Mouse (Mus musculus): ENCODE data around the gene G530012D18Rik. TPM values are rescaled to one million over a fixed set of nuclear protein-coding genes. Genes with fewer than 3 reads are reported as not detected.
"Not testable (repeated sequence)": the region's sequence is repeated elsewhere in the genome, so short reads cannot be mapped to it uniquely, and the experiment has no call there.

G530012D18Rik gene
- polyA plus RNA-seq (2014; fragmentation: Nextera tagmentation; extraction: Ambion mirVana), result not detected in 2 replicates

- H3K4me1 ChIP-seq (ENCODE audit: control insufficient read depth, insufficient read depth, low read length); H3K27me3 ChIP-seq (replicated peaks; ENCODE audit: control insufficient read depth, insufficient read depth, low read length); H3K4me2 ChIP-seq (ENCODE audit: low read depth, low read length); H3K27ac ChIP-seq (replicated peaks; ENCODE audit: low read depth, low read length); H3K9me3 ChIP-seq (ENCODE audit: control insufficient read depth, low read length); H3K9ac ChIP-seq (ENCODE audit: low read depth, low read length); H3K4me3 ChIP-seq (ENCODE audit: low read depth, low read length); DNase-seq (ENCODE audit: low spot score); H3K36me3 ChIP-seq (ENCODE audit: control insufficient read depth, insufficient read depth, low read length); ATAC-seq (ENCODE audit: low read depth): not testable (repeated sequence)
- 59% methylated on average over 2 of the region's 3 CpGs for WGBS
Measured at GRCm38 (mm10) chr1:85575376-85575775, at the start of gene G530012D18Rik. TSS of gene G530012D18Rik (plus strand) at chr1:85575676.

- H3K9ac ChIP-seq (ENCODE audit: low read depth, low read length); DNase-seq (ENCODE audit: low spot score); H3K4me2 ChIP-seq (ENCODE audit: low read depth, low read length); H3K36me3 ChIP-seq (ENCODE audit: control insufficient read depth, insufficient read depth, low read length); H3K27me3 ChIP-seq (replicated peaks; ENCODE audit: control insufficient read depth, insufficient read depth, low read length); H3K27ac ChIP-seq (replicated peaks; ENCODE audit: low read depth, low read length); H3K4me3 ChIP-seq (ENCODE audit: low read depth, low read length); H3K4me1 ChIP-seq (ENCODE audit: control insufficient read depth, insufficient read depth, low read length); ATAC-seq (ENCODE audit: low read depth); H3K9me3 ChIP-seq (ENCODE audit: control insufficient read depth, low read length): not testable (repeated sequence)
- WGBS, result 67% methylated on average over 3 of the region's 3 CpGs
Measured at GRCm38 (mm10) chr1:85526401-85526800, 49.1 kb upstream of the G530012D18Rik start.

DNA sequence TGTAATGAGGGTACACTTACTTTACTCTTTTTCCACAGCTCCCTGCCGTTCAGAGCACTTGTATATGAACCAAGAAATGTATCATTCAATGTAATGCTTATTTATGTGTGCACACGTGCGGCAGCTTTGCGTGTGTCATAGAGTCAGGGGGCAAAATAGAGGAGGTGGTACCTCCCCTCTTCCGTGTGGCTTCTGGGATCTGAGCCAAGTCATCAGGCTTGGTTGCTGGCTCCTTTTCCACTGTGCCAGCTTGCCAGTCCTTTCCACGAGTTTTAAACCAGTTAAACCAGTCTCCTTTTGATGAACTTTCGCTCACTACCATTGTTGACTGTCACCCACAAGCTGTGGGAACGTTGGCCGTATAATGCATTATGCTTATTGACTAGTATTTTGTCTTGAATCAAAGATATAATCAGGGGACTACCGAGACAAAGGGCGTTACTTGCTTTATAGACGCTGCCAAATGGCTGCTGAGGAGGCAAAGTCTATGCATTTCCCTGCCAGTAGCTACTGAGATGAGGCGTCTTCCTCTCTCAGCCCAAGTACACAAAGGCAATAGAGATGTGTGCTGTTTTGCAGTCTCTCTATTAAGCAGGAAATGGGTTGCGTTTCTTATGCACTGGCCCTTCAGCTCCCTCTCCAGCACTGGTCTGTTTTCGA, 46.9 kb upstream of the G530012D18Rik start:
- not testable (repeated sequence) for H3K4me3 ChIP-seq (ENCODE audit: low read depth, low read length); H3K27me3 ChIP-seq (replicated peaks; ENCODE audit: control insufficient read depth, insufficient read depth, low read length); DNase-seq (ENCODE audit: low spot score); H3K36me3 ChIP-seq (ENCODE audit: control insufficient read depth, insufficient read depth, low read length); H3K4me2 ChIP-seq (ENCODE audit: low read depth, low read length); H3K27ac ChIP-seq (replicated peaks; ENCODE audit: low read depth, low read length); H3K4me1 ChIP-seq (ENCODE audit: control insufficient read depth, insufficient read depth, low read length); H3K9ac ChIP-seq (ENCODE audit: low read depth, low read length); ATAC-seq (ENCODE audit: low read depth); H3K9me3 ChIP-seq (ENCODE audit: control insufficient read depth, low read length)
- 72% methylated on average over 12 of the region's 15 CpGs for WGBS

- 83% methylated on average over 3 of the region's 4 CpGs for WGBS
Measured at GRCm38 (mm10) chr1:85543818-85544217, 31.7 kb upstream of the G530012D18Rik start.

GRCm38 (mm10) chr1:85546442-85546841, 29.0 kb upstream of the G530012D18Rik start:
- H3K4me2 ChIP-seq (ENCODE audit: low read depth, low read length); H3K4me3 ChIP-seq (ENCODE audit: low read depth, low read length); DNase-seq (ENCODE audit: low spot score); H3K4me1 ChIP-seq (ENCODE audit: control insufficient read depth, insufficient read depth, low read length); H3K9me3 ChIP-seq (ENCODE audit: control insufficient read depth, low read length); H3K27me3 ChIP-seq (replicated peaks; ENCODE audit: control insufficient read depth, insufficient read depth, low read length); ATAC-seq (ENCODE audit: low read depth); H3K36me3 ChIP-seq (ENCODE audit: control insufficient read depth, insufficient read depth, low read length); H3K9ac ChIP-seq (ENCODE audit: low read depth, low read length); H3K27ac ChIP-seq (replicated peaks; ENCODE audit: low read depth, low read length): not testable (repeated sequence)

More at GRCm38 (mm10) chr1:85543818-85544217, 31.7 kb upstream of the G530012D18Rik start:
- H3K4me2 ChIP-seq (ENCODE audit: low read depth, low read length); H3K9ac ChIP-seq (ENCODE audit: low read depth, low read length); H3K4me1 ChIP-seq (ENCODE audit: control insufficient read depth, insufficient read depth, low read length); H3K27me3 ChIP-seq (replicated peaks; ENCODE audit: control insufficient read depth, insufficient read depth, low read length); H3K9me3 ChIP-seq (ENCODE audit: control insufficient read depth, low read length); H3K36me3 ChIP-seq (ENCODE audit: control insufficient read depth, insufficient read depth, low read length); DNase-seq (ENCODE audit: low spot score); H3K27ac ChIP-seq (replicated peaks; ENCODE audit: low read depth, low read length); H3K4me3 ChIP-seq (ENCODE audit: low read depth, low read length); ATAC-seq (ENCODE audit: low read depth): not testable (repeated sequence)

DNA sequence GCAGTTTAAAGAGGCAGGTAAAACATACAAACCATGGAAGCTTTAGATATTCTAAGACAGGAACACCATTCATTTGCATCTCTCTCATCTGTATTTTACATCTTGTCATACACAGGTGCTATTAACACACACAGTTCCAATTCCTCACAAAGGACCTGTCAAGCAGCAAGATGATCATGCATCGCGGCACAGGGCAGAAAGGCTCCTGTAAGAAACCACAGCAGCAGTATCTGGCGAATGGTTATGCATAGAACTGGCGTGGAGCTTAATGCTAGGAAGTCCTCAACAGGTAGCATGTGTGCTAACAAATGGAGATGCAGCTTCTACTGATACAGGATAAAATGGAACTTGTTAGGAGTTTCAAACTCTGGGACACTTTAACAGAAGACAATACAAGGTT, 20.2 kb upstream of the G530012D18Rik start:
- not testable (repeated sequence) for H3K4me3 ChIP-seq (ENCODE audit: low read depth, low read length); H3K9ac ChIP-seq (ENCODE audit: low read depth, low read length); H3K4me1 ChIP-seq (ENCODE audit: control insufficient read depth, insufficient read depth, low read length); H3K27ac ChIP-seq (replicated peaks; ENCODE audit: low read depth, low read length); H3K9me3 ChIP-seq (ENCODE audit: control insufficient read depth, low read length); H3K36me3 ChIP-seq (ENCODE audit: control insufficient read depth, insufficient read depth, low read length); H3K27me3 ChIP-seq (replicated peaks; ENCODE audit: control insufficient read depth, insufficient read depth, low read length); DNase-seq (ENCODE audit: low spot score); H3K4me2 ChIP-seq (ENCODE audit: low read depth, low read length); ATAC-seq (ENCODE audit: low read depth)
- WGBS, result 82% methylated on average over 4 of the region's 4 CpGs

DNA sequence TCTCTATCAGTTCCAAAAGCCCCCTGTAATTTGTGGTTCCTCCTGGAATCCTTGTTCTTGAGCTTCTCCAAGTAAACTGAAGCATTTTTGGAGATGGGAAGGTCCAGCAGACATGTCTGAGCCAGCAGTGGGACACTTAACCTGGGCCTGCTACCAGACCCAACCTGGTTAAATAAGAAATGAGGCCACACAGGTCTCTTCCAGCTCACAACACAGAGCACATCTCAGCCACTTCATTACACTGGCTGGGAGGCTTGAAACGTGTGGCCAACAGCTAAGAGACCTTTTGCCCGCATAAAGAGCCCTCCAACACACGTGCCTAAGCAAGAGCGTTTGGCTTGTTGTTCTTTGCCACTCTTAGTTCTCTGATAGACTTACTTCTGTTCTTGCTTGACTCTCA, 1.9 kb upstream of the G530012D18Rik start:
- ATAC-seq (ENCODE audit: low read depth); DNase-seq (ENCODE audit: low spot score): not testable (repeated sequence)
- WGBS, result 60% methylated on average over 4 of the region's 4 CpGs

DNA sequence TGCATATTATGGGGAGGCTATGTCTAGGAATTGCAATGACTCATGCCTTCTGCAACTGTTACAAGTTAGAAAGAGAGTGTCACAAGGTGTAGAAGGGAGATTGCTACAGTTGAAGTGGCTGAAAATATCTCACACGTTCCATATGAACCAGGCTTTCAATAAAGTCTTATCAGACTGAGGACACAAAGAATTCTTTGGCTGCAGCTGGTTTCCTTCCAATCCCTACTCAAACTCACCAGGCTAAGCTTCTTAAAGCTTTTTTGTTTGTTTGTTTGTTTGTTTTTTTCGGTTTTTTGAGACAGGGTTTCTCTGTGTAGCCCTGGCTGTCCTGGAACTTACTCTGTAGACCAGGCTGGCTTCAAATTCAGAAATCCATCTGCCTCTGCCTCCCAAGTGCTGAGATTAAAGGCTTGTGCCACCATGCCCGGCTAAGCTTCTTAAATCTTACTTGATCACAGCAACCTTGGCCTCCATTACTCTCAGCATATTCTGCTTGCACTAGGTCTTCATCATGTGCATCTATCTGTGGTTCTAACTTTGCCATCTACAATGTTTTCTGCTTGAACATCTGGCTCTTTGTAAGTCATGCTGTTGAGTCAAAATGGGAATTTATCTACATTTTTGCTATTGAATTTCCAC, 3.0 kb downstream of the G530012D18Rik start:
- not testable (repeated sequence) for ATAC-seq (ENCODE audit: low read depth)
- WGBS, result 57% methylated on average over 2 of the region's 3 CpGs

More for the DNA sequence above, 1.9 kb upstream of the G530012D18Rik start:
- H3K36me3 ChIP-seq (ENCODE audit: control insufficient read depth, insufficient read depth, low read length); H3K27ac ChIP-seq (replicated peaks; ENCODE audit: low read depth, low read length); H3K4me3 ChIP-seq (ENCODE audit: low read depth, low read length); H3K9ac ChIP-seq (ENCODE audit: low read depth, low read length); H3K9me3 ChIP-seq (ENCODE audit: control insufficient read depth, low read length); H3K4me1 ChIP-seq (ENCODE audit: control insufficient read depth, insufficient read depth, low read length); H3K27me3 ChIP-seq (replicated peaks; ENCODE audit: control insufficient read depth, insufficient read depth, low read length); H3K4me2 ChIP-seq (ENCODE audit: low read depth, low read length): not testable (repeated sequence)

More for the DNA sequence above, 3.0 kb downstream of the G530012D18Rik start:
- DNase-seq (ENCODE audit: low spot score); H3K9ac ChIP-seq (ENCODE audit: low read depth, low read length); H3K4me3 ChIP-seq (ENCODE audit: low read depth, low read length); H3K27ac ChIP-seq (replicated peaks; ENCODE audit: low read depth, low read length); H3K4me2 ChIP-seq (ENCODE audit: low read depth, low read length); H3K36me3 ChIP-seq (ENCODE audit: control insufficient read depth, insufficient read depth, low read length); H3K9me3 ChIP-seq (ENCODE audit: control insufficient read depth, low read length); H3K27me3 ChIP-seq (replicated peaks; ENCODE audit: control insufficient read depth, insufficient read depth, low read length); H3K4me1 ChIP-seq (ENCODE audit: control insufficient read depth, insufficient read depth, low read length): not testable (repeated sequence)

Measured in embryonic facial prominence, embryonic 14.5 days (tissue).